Mouse (Mus musculus) megakaryocyte progenitor cell, adult 5-6 weeks (primary cell): ENCODE data around the gene Bpi. TPM values are rescaled to one million over a fixed set of nuclear protein-coding genes. Genes with fewer than 3 reads are reported as not detected.
A peak's percentile ranks its signal among the peaks of the same experiment; 100 is the strongest.

Experiments
- ATAC-seq: replicated peaks from 2 replicates; pipeline ENCODE4 v1.8.0; 2016; ENCODE audit warnings: mild to moderate bottlenecking, moderate TSS enrichment, inconsistent platforms; ENCODE audit not compliant: poor library complexity
- total RNA-seq, 2 experiments: library from RNA; stranded (forward) in 1 of 2; stranded (reverse) in 1 of 2; fragments of 157-497, 149-512 nt in 1 of 2; fragments of 200-1000 nt in 1 of 2; gene quantifications; 2 replicates each; pipeline versions ENCODE4 v1.2.3 to v1.2.4; 2015 to 2017

Bpi gene
- total RNA-seq, 2 experiments from 2014 or later, result 0.12 TPM; not detected in 1

GRCm38 (mm10) chr2:158283771-158284170 is 25.9 kb downstream of the Bpi start:
- ATAC-seq, result no peak

- ATAC-seq, result peak; percentile 98
Measured at GRCm38 (mm10) chr2:158284571-158284970, 26.7 kb downstream of the Bpi start.

DNA sequence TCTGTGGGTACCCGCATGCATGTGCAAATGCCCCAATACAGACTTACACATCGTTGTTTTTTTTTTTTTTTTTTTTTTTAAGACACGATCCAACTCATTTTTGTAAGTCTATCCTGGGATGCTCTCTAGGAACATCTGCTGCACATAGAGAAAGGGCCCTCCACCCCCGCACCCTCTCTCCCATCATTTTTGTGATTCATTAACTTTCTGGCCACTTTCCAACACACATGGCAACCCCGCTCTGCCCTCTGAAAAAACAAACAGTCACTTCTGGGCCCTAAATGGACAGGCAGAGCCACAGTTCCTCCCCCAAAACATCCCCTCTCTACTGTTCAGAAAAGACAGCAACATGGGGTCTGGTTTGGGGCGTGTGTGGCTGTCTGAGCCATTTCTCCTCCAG is 27.8 kb downstream of the Bpi start:
- ATAC-seq, result no peak

GRCm38 (mm10) chr2:158295700-158296099 is 37.8 kb downstream of the Bpi start:
- ATAC-seq, result no peak

GRCm38 (mm10) chr2:158299203-158299602 is 41.3 kb downstream of the Bpi start:
- ATAC-seq, result no peak

DNA sequence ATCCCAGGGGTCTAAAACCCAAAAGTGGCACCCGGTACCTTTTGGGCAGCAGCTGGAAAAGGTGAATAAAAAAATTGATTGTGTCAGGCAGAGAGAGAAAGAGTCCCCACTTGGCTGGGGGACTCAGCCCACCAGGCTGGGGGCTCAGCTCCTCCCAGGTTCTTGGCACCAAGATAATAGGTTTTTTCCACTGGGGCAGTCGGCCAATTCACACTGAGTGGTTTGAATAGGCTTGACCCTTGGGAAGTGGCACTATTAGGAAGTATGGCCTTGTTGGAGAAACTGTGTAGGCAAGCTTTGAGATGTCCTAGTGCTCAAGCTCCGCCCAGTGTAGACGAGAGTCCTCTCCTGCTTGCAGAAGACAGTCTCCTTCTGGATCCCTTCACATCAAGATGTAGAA is 41.8 kb downstream of the Bpi start:
- no peak for ATAC-seq

DNA sequence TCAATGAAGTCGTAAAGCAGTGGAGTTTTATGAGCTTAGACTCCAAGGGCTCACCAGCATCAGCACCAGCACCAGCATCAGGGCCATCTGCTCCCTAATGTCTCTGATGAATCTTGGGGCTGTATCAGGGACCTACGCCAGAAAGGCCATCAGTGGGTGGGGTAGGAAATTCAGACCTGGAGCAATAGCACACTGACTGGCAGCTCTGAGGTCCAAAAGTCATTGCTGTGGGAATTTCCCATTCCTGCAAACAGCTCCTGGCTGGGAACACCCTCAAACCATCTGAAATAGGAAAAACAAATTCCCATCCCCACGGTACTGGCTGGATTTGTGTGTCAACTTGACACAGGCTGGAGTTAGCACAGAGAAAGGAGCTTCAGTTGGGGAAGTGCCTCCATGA is 44.9 kb downstream of the Bpi start:
- no peak for ATAC-seq

GRCm38 (mm10) chr2:158305948-158306695 is 48.2 kb downstream of the Bpi start, which contains the start of gene Lbp:
Lbp (plus strand) TSS chr2:158306493.
- ATAC-seq, result peak; percentile 74

- no peak; the same call in 1 of the 2 replicates for ATAC-seq
Measured at GRCm38 (mm10) chr2:158306696-158307049, 48.8 kb downstream of the Bpi start.

GRCm38 (mm10) chr2:158308276-158308675 is 50.4 kb downstream of the Bpi start:
- no peak for ATAC-seq

- 0 out of 2 replicates have a peak, but pooled peaks have one; percentile 12 for ATAC-seq
Measured at GRCm38 (mm10) chr2:158313089-158313488, 55.2 kb downstream of the Bpi start.

DNA sequence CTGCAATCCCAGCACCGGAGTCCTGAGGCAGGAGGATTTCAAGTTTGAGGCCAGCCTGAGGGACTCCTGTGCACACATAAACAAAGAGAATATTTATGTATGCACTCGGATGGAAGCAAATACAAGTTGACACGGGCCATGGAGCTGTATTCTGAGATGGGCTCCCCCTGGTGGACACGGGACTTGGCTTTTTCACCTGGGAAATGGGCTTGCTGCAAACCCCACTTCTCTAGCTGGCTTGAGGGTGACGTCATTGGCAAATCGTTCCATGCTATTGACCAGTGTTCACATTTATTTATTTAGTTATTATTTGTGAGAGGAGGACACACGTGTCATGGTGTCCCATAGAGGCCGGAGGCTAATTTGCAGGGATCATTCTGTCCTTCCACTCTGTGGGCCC is 58.5 kb downstream of the Bpi start:
- no peak for ATAC-seq

DNA sequence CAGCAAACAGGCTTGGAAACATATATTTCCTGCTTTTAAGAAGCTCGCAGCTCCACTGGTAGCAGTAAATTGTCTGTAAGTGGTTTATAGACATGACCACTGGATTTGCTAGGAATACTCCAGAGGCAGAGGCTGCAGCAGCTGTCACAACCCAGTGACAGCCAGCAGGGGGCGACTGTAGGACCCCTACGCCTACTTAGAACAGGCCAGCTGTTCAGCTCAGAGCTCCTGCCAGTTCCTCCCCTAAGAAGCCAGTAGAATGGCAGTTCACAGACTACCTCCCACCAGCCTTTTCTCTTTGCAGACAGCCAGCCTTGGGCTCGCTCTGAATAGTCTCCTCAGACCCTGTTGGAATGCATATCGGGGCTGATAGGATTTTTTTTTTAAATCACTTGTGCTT is 59.1 kb downstream of the Bpi start:
- ATAC-seq, result peak; percentile 85

GRCm38 (mm10) chr2:158321596-158321995 is 63.7 kb downstream of the Bpi start:
- no peak for ATAC-seq

- ATAC-seq, result peak; percentile 58
Measured at GRCm38 (mm10) chr2:158322845-158323244, 65.0 kb downstream of the Bpi start.

GRCm38 (mm10) chr2:158324531-158325190 is 66.8 kb downstream of the Bpi start:
- no peak for ATAC-seq

- ATAC-seq, result no peak
Measured at GRCm38 (mm10) chr2:158325609-158326008, 67.7 kb downstream of the Bpi start.

Other genes starting within 250 kb of the Bpi start
- 16.6 and 20.2 TPM in 2 replicates for gene Tti1, start 229.7 kb upstream of the Bpi start, total RNA-seq (2015)
- gene Tti1, start 229.7 kb upstream of the Bpi start, total RNA-seq (2017), result 22.7 and 25.6 TPM in 2 replicates
- gene Rprd1b, start 229.6 kb upstream of the Bpi start, total RNA-seq (2015), result 30.5 and 38.4 TPM in 2 replicates
- 18.6 and 23.9 TPM in 2 replicates for gene Rprd1b, start 229.6 kb upstream of the Bpi start, total RNA-seq (2017)
- 0.07 and 0.39 TPM in 2 replicates for gene Tgm2, start 111.7 kb upstream of the Bpi start, total RNA-seq (2015)
- 0.58 and 1.5 TPM in 2 replicates for gene Tgm2, start 111.7 kb upstream of the Bpi start, total RNA-seq (2017)
- not detected in 2 replicates for gene D630003M21Rik, start 28.9 kb upstream of the Bpi start, total RNA-seq (2015)
- 0.04 TPM in 1 of 2 replicates, not detected in the other for gene D630003M21Rik, start 28.9 kb upstream of the Bpi start, total RNA-seq (2017)
- gene Lbp, start 48.4 kb downstream of the Bpi start, total RNA-seq (2015), result 71.3 and 89.1 TPM in 2 replicates
- gene Lbp, start 48.4 kb downstream of the Bpi start, total RNA-seq (2017), result 212 and 229 TPM in 2 replicates
- gene Snhg11, start 117.5 kb downstream of the Bpi start, total RNA-seq (2015), result 0.17 and 0.24 TPM in 2 replicates
- gene Snhg11, start 117.5 kb downstream of the Bpi start, total RNA-seq (2017), result 0.03 and 0.17 TPM in 2 replicates
- 37.8 and 40.9 TPM in 2 replicates for gene Ralgapb, start 151.8 kb downstream of the Bpi start, total RNA-seq (2015)
- gene Ralgapb, start 151.8 kb downstream of the Bpi start, total RNA-seq (2017), result 22.2 and 30.4 TPM in 2 replicates
- not detected in 2 replicates for gene Adig, start 244.5 kb downstream of the Bpi start, total RNA-seq (2015)
- gene Adig, start 244.5 kb downstream of the Bpi start, total RNA-seq (2017), result not detected in 2 replicates